Mouse (Mus musculus) layer of hippocampus, postnatal 36 days (tissue): ENCODE data around the gene Ttyh3. TPM values are rescaled to one million over a fixed set of nuclear protein-coding genes. Genes with fewer than 3 reads are reported as not detected.
A peak's percentile ranks its signal among the peaks of the same experiment; 100 is the strongest.

Experiments used
- DNase-seq, 2 experiments: peaks; one replicate each; pipeline ENCODE4 v3.0.0; 2022
- total RNA-seq, 2 experiments: library from RNA; stranded (reverse); gene quantifications; 2 replicates each; pipeline ENCODE4 v1.2.3; 2021

Gene Ttyh3
- total RNA-seq, 2 experiments from 2014 or later, result 191 to 221 TPM

- DNase-seq, result no peak
These were observed 21.3 kb downstream of the Ttyh3 start for GRCm38 (mm10) chr5:140627580-140627979.

- DNase-seq, result no peak
These were observed 23.9 kb downstream of the Ttyh3 start for GRCm38 (mm10) chr5:140624961-140625360.

GRCm38 (mm10) chr5:140624238-140624637 lies 24.6 kb downstream of the Ttyh3 start:
- DNase-seq, result no peak

- no peak for DNase-seq
These were observed 25.0 kb downstream of the Ttyh3 start for GRCm38 (mm10) chr5:140623791-140624190.

- no peak for DNase-seq
These were observed 25.7 kb downstream of the Ttyh3 start for GRCm38 (mm10) chr5:140622978-140623670.

- no peak for DNase-seq
These were observed 27.3 kb downstream of the Ttyh3 start for GRCm38 (mm10) chr5:140621517-140621916.

GRCm38 (mm10) chr5:140621092-140621491 lies 27.7 kb downstream of the Ttyh3 start:
- no peak for DNase-seq

GRCm38 (mm10) chr5:140619895-140620736 lies 28.7 kb downstream of the Ttyh3 start:
- DNase-seq, result no peak

GRCm38 (mm10) chr5:140619151-140619771 lies 29.6 kb downstream of the Ttyh3 start:
- DNase-seq, result peak; percentile 66 to 69

GRCm38 (mm10) chr5:140617714-140618113 lies 31.1 kb downstream of the Ttyh3 start:
- DNase-seq, result peak in 1 of 2 experiments; percentile 49

GRCm38 (mm10) chr5:140616691-140617090 lies 32.1 kb downstream of the Ttyh3 start:
- no peak for DNase-seq

GRCm38 (mm10) chr5:140616110-140616503 lies 32.7 kb downstream of the Ttyh3 start:
- no peak for DNase-seq

GRCm38 (mm10) chr5:140615321-140616109 lies 33.3 kb downstream of the Ttyh3 start:
- DNase-seq, result no peak

GRCm38 (mm10) chr5:140614837-140615236 lies 34.0 kb downstream of the Ttyh3 start:
- DNase-seq, result no peak

GRCm38 (mm10) chr5:140614141-140614540 lies 34.7 kb downstream of the Ttyh3 start:
- no peak for DNase-seq

GRCm38 (mm10) chr5:140612191-140612590 lies 36.6 kb downstream of the Ttyh3 start:
- no peak for DNase-seq

- DNase-seq, result no peak
These were observed 37.1 kb downstream of the Ttyh3 start for GRCm38 (mm10) chr5:140611611-140612185.

GRCm38 (mm10) chr5:140611021-140611583 lies 37.7 kb downstream of the Ttyh3 start:
- DNase-seq, result peak; percentile 68 to 74

- no peak for DNase-seq
These were observed 38.4 kb downstream of the Ttyh3 start for GRCm38 (mm10) chr5:140610273-140611011.

GRCm38 (mm10) chr5:140609511-140610272 lies 39.1 kb downstream of the Ttyh3 start:
- peak; percentile 57 to 60 for DNase-seq
